Mouse (Mus musculus): ENCODE measurements around the gene Apobr. TPM values are rescaled to one million over a fixed set of nuclear protein-coding genes. Genes with fewer than 3 reads are reported as not detected.
A peak's percentile ranks its signal among the peaks of the same experiment; 100 is the strongest.

The Apobr gene
- total RNA-seq, 2 experiments from 2014 or later, result 27.6 to 98.7 TPM

DNA sequence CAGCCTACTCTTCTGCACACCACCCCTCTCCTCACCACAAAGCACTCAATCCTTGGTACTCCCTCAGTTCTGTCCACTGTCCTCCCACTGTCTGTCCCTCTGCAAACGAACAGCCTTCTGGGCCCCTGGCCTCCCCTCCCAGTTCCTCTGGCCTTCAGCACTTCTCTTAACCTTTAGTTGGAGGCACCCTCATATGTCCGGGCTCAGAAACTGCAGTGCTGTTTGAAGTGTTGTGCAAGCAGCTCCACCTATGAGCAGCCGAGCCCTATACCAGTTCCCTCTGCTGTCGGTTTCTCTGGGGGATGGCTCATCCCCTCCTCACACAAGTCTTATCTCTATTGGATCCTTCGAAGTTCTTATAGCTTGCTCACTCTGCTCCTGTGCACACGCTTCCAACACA, 11.7 kb downstream of the Apobr start:
- ATAC-seq (ENCODE audit: poor library complexity, severe bottlenecking), result peak; percentile 78

DNA sequence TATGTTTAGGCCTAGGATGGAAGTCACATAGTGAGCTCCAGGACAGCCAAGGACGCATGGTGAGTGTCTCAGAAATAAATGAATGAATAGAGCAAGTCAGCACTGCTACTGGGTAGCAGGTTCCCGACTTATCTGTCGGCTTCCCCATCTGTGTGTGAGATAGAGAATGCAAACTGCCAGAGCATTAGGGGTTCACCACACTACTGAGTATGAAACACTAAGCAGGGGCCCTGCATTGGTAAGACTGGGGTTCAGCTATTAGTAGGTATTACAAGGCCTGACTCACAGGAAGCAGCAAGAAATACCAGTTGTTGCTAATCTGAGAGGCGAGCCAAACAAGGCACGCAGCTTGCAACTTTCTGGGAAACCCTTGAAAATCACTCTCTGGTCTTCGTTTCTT, 14.2 kb downstream of the Apobr start:
- ATAC-seq (ENCODE audit: poor library complexity, severe bottlenecking), result no peak

DNA sequence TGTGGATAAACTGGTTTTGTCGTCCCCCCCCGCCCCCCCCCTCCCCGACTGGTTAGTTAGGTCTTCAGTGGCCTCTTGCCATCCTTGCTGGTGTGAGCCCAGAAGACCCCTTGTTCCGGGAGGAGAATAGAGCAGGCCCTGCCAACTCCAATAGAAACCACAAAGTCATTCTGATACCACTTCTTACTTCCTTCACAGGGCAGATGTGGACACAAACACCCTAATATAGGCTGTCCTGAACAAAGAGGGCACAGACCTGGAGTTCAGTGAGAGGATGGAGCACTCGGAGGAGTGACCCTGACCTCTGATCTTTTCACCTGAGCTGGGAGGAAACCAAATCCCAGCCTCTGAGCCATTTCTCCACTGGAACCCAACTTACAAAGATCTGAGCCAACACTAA, 17.2 kb downstream of the Apobr start:
- peak; percentile 50 for ATAC-seq (ENCODE audit: poor library complexity, severe bottlenecking)

DNA sequence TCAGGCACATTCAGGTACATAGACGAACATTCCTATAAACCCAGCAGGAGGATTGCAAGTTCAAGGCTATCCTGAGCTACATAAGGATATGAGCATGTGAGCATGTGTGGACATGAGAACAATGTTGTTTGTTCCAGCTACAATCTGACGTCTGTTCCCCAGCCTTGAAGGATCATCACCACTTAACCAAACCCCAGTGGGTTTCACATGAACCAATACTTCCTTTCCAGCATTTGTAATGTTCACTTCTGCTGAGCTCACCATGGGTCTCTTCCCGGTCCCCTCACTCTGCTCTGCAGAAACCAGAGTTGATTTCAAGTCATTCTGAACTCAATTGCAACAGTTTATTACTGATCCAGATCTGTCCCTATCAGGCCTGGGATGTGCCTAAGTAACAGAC, 17.9 kb downstream of the Apobr start:
- ATAC-seq (ENCODE audit: poor library complexity, severe bottlenecking), result peak; percentile 59

DNA sequence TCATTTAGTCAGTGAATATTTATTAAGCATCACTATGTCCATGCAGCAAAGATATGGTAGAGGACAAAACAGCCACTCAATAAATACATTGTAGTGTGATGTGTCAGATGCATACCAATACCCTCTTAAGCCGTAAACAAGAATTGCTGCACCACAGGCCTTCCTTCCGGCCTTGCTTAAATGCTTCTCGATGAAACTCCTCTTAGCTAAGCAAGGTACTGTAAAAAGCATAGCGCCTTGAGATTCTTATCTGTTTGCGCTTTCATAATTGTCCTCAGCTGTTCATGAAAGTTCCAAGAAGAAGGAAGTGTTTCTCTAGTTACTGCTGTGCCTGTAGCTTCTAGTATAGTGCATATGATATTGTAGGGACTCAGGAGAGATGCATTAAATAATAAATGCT, 21.9 kb downstream of the Apobr start:
- ATAC-seq (ENCODE audit: poor library complexity, severe bottlenecking), result peak; percentile 58

DNA sequence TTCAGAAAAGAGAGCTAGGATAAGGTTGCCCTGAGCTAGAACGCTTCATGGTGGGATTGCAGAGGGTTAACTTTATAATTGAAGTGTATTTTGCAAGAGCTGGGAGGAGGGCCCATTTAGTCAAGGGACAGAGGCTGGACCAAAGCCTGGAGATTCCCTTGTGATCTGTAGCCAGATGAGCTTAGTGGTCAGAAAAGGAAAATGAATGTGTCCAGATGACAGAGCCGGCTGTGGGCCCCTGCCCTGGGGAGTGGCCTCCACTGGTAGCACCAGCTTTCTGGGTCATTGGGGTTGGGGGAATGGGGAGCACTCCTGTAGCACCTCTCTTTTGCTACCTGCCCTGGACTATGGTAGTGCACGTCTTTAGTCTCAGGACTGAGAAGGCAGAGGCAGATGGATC, 22.3 kb downstream of the Apobr start:
- peak; percentile 33; the same call in 1 of the 2 replicates for ATAC-seq (ENCODE audit: poor library complexity, severe bottlenecking)

DNA sequence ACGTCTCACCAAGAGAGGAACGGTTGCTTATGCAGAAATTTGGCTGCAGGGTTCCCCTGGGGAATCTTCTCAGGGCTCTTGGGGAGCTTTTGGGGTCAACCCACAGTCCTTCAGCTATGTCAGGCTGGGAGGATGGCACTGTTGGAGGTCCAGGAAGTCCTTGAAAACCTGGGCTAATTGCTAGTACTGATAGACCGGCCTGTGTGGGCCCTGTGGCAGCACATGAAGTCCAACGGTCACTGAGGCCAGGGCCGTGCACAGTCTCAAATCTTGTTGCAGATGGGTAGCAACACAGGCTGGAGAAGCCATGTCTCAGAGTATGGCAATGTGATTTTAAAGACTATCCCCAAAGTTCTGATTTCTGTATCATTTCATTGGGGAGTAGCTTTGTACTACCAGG, 23.1 kb downstream of the Apobr start:
- ATAC-seq (ENCODE audit: poor library complexity, severe bottlenecking), result no peak

DNA sequence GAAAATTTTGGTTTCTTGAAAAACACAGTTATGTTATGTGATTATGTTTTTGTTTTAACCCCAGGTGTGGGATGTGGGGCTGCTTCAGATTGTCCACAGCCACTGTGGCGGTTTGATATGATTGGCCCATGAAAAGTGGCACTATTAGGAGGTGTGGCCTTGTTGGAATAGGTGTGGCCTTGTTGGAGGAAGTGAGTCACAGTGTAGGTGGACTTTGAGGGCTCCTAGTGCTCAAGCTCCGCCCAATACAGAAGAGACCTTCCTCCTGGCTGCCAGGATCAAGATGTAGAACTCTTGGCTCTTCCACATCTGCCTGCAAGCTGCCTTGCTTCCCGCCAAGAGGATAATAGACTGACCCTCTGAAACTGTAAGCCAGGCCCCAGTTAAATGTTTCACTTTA, 28.0 kb downstream of the Apobr start:
- ATAC-seq (ENCODE audit: poor library complexity, severe bottlenecking), result no peak

DNA sequence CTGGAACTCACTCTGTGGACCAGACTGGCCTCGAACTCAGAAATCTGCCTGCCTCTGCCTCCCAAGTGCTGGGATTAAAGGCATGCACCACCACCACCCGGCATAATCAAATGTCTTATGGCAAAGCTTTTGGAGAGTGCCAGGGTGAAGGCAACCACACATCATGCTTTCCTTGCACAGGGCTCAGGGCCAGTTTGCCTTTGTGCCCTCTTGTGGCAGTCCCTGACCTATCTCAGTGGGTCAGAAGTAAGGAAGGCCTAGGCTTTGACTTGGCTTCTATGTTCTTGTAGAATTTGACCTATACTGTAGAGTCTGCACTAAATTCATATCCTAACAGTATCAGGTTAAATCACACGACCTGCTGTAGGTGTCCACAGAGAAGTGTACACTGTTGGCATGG, 32.0 kb downstream of the Apobr start:
- ATAC-seq (ENCODE audit: poor library complexity, severe bottlenecking), result no peak

DNA sequence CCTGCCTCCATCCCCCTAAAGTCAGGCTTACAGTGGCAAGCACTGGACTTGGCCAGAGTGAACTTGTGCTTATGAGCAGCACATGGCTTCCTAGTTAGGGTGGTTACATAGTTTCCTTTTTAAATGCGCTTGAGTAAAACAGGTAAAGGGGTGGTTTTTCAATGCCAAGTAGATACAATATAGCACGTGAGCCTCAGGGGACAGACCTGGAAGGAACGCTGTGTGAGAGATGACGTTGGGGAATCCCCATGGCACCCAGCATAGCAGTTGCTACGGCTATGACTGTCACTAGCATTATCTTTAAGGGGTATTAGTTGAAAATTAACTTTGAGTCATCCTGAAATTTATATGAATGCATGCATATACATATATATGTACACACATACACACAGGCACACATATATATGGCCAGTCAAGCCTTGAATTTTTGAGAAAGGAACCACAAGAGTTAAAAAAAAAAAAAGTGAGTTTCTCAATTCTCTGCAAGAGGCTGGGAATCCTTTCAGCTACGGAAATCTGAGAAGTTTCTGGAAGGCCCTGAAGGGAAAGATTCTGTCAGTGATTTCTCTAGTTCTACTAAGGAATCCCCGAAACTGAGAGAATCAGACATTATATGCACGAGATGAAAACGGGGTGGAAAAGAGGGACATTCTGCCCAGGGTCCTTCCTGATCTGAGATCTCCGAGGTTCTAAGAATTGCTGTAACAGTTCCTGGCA, 35.0 kb downstream of the Apobr start:
- no peak for ATAC-seq (ENCODE audit: poor library complexity, severe bottlenecking)

DNA sequence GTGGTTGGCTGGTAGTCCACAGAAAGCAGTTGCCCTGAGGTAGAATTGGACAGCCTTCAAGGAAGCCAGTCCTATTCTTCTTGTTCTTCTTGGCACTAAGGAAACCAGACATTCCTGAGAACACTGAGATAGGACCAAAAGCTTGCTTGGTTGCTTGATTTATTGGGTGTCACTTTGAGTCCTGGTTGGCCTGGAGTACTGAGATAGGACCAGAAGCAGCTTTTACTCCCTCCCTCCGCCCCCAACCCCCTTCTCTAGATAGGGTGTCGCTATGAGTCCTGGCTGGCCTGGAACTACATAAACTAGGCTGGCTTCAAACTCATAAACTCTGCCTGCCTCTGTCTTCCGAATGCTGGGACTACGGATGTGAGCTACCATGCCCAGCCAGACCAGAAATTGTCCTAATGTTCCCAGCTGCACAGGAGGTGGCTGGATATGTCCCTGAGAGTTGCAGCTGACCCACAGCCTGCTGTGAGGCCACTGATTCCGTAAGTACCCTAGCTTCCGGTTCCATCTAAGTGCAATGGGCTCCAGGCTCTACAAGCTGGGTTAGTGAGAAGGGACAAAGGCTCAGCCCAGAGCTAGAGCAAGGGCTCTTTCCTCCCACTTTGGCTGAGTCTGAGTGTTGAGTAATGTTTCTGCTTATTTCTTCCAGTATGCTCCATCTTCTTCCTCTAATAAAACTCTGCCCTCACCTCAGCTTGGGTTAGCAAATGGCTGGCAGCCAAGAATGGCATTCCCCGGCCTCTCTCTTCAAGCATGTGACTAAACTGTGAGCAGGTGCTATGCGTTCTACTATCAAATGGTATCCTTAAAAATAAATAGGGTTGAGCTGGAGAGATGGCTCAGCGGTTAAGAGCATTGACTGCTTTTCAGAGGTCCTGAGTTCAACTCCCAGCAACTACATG, 37.0 kb downstream of the Apobr start:
- ATAC-seq (ENCODE audit: poor library complexity, severe bottlenecking), result peak; percentile 23

DNA sequence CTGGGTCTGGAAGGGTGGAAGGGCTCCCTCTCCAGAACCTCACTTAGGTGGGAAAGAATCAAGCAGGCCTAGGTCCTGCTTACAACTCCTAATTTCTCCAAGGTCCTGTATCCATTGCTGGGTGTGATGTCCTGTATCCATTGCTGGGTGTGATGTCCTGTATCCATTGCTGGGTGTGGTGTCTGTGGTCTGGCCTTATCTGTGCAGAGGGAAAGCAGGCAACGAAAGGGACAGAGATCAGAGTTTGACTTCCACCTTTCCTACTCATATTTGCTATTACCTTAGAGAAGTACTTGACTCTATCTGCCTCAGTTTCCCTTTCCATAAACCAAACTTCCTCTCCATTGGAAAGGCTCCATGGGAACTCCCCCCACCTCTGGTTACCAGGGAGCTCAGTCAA, 38.6 kb downstream of the Apobr start:
- no peak for ATAC-seq (ENCODE audit: poor library complexity, severe bottlenecking)

DNA sequence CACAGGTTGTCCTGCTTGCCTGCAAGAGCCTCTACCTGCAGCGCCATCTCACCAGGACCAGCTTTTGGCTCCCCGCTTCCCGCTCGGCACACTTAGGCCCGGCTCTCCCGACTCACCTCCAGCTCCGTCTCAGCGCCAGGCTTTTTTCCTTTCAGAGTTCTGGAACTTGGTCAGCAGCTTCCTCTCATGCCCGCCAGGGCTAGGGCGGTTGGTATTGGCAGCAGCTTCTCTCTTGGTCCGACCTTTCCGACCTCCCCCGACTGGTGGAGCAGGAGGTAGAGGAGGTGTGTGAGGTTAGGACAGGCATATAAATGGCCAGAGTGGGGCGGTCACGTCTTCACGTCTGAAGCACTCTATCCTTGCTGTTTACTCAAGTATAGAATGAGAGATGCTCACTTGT, 40.0 kb downstream of the Apobr start:
- no peak for ATAC-seq (ENCODE audit: poor library complexity, severe bottlenecking)

DNA sequence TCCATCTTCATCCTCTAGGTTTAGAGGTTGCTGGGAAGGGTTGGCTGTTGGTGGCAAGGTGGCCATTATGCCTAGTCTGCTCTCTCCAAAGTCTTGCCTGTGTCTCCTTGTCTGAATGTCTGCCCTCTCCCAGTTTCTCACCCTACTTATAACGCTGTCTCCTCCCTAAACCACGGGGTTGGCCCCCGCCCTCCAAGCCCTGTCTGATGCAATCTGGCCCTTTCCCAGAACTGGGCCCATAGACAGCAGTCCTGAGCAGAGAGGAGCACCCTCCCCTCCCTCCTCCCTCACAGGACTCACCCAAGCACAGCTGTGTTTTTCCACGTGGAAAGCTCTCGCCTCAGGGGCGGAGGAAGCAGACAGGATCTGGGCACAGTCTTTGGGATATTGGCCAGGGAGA, 40.6 kb downstream of the Apobr start:
- ATAC-seq (ENCODE audit: poor library complexity, severe bottlenecking), result peak; percentile 91

DNA sequence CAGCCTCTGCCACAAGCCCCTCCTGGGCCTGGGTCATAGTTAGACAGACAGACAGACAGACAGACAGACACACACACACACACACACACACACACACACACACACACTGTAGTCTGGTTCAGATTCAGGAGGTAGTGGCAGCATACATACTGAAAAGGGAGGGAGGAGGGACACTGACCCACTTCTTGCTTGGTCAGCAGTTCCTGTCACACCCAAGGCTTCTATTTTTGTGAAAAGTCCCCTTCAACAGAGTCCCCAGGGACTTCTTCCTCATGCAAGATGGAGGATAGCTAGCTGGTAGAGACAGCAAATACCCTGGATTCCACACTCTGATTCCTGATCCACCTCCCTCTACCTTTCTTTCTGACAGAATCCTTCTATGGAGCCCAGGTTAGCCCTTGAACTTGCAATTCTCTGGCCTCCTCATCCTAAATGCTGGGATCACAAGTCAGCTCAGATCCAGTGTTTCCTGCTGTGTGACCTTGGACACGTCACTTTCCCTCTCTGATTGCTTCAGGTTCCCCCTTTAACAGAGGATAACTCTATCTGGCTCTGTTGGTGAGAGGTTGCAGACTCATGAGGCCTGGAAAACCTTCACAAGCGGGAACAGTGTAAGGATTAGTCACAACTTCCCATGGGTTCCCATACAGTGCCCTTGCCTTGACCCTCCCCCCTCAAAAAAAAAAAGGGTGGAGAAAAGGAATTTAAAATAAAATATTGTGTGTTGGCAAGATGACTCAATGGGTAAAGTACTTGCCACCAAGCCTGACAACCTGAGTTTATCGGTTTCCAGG, 41.3 kb downstream of the Apobr start:
- peak; percentile 34; the same call in 1 of the 2 replicates for ATAC-seq (ENCODE audit: poor library complexity, severe bottlenecking)

DNA sequence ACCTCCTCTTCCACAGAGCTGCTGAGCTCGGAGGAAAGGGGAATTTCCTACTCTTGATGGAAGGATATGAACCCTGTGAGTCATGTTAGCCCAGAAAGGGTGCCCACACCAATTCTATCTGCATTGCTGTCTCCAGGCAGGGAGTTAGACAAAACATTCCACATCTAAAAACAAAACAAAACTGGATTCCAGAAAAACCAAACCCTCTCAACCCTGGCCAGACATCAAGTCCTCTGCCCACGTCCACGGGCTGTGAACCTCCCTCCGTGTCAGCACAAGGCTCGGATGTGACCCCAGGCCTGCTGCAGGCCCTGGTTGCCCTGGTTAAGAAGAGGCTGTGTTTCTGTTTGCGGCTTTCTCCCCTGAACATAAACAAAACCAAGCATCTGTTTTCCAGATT, 43.4 kb downstream of the Apobr start:
- no peak for ATAC-seq (ENCODE audit: poor library complexity, severe bottlenecking)

DNA sequence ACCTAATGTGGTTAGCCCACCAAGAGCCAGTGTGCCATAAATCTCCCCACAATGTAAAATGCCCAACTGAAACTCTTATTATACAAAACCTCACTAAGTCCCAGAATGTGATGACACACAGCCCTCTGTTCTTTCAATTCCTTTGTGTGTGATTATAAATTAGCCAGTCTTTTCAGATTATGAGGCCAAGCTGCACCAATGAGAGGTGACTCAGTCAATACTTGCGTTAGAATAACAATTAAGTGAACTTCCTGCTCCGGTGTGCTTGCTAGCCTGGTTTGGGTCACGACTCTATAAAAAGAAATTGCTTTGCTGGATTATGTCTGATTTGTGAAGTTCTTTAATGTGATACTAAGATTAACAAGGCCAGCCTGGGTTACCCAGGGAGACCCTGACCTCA, 45.2 kb downstream of the Apobr start:
- no peak for ATAC-seq (ENCODE audit: poor library complexity, severe bottlenecking)

DNA sequence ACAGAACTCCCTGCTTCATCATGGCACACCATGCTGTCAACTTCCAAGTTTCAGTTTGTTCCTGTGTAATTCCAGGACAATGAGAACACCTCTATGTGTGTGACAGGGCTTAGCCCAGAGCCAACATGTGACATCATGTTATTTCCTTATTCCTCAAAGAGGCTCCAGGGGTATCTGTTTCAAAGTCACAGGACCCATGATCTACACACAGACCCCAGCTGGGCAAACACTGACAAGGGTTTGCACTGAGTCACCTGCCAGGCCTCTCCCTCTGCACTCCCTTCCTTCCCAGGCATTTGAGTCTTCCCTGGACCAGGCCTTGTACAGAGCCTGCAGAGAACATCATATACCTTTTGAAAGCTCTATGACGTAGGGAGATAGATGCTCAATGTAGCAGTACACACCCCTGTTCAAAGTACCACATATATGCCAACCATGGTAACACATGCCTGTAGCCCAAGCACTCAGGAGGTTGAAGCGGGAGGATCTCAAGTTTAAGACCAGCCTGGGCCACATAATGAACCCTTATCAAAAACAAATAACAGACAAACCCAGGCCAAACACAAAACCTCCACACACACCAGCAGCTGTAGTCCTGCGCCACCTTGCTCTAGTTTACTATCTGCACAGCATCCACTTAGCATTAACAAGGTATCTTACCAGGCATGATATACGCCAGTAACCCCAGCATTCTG, 46.2 kb downstream of the Apobr start, which contains the start of gene Nupr1:
Gene Nupr1, minus strand, starts transcription at position 38 of the 695 bp plus-strand sequence.
- no peak for ATAC-seq (ENCODE audit: poor library complexity, severe bottlenecking)

DNA sequence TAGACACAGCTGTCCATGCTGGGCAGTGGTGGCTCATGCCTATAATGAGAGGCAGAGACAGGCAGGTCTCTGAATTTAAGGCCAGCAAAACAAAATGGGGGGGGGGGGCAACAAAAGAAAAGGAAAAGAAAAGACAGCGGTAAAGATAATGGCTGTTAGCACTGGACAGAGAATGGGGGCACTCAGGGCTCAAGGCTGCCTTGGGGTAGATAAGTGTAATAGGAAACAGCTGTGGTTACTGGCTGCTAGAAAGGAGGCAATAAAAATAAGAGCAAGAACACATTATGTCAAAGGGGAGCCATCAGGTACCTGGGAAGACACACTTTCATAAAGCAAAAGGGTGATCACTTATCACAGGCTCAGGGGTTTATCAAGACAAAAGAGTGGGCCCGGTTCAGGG, 47.7 kb downstream of the Apobr start:
- ATAC-seq (ENCODE audit: poor library complexity, severe bottlenecking), result no peak

DNA sequence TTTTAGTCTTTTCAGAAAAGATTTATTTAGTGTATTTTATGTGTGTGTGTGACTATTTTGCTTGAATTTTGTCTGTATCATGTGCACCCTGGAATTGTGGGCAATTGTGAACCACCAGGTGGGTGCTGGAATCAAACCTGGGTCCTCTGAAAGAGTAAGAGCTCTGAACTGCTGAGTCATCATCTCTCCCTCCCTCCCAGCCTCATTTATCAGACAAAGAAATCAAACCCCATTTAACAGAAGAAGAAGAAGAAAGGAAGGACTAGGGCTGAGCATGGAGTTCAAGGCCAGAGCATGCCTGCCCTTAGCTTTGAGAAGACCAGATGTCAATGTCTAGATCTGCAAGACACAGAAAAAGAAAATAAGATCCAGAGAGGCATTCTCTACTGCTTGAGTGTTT, 50.6 kb downstream of the Apobr start:
- no peak for ATAC-seq (ENCODE audit: poor library complexity, severe bottlenecking)
